In the genomic region with DNA sequence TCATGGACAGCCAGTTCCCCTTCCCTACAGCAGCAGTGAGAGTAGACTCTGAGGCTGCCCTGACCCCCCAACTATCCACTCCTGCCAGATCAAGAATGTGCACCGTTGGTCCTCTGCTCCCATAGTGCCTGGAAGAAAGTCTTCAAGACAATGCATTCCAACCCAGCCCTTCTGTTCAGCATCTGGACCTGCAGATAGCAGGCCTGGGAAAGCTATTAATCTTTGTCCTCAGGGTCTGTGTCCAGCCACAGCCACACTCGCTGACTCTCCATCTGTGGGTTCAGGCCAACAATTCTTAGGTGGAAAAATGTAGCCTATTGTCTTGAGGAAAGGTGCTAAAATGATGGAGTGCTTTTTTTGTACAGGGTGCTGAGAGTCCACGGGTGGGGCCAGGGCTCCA, we compare ENCODE assay signal across 16 mouse cellular contexts. TPM values are rescaled to one million over a fixed set of nuclear protein-coding genes. Genes with fewer than 3 reads are reported as not detected.
DNase-seq lines count a peak whose midpoint lies in the region; ATAC-seq lines count a peak whose summit lies in the region.
"Had no signal": no experiment of that assay in that cellular context is flagged by ENCODE, and none has a peak within 500 bp of the region (broad histone marks: within the 10 kb centered on the region; RNA-seq: fewer than 3 reads in every experiment).

No protein-coding gene starts in this region.

- H3K4me1 ChIP-seq in kidney, embryonic 16.5 days (ENCODE audit: insufficient read depth, low read length): peaks cover 30% of the 10 kb centered on the region
- H3K4me1 ChIP-seq in heart, embryonic 13.5 days: peaks cover 97% of the 10 kb centered on the region

- WGBS in kidney, embryonic 16.5 days: 32% methylated on average over 3 of the region's 3 CpGs
- WGBS in heart, embryonic 13.5 days: 23% methylated on average over 3 of the region's 3 CpGs

- H3K9ac ChIP-seq in kidney, embryonic 16.5 days (replicated peaks; ENCODE audit: low read length): no peak overlapping the region
- peak overlapping the region; percentile 62 for H3K9ac ChIP-seq in heart, embryonic 13.5 days
- H3K9ac ChIP-seq: hindbrain, embryonic 14.5 days; intestine, embryonic 15.5 days; lung, embryonic 14.5 days; midbrain, embryonic 13.5 days had no signal

- H3K27me3 ChIP-seq in kidney, embryonic 16.5 days (ENCODE audit: insufficient read depth, low read length): no peaks in the 10 kb centered on the region
- H3K27me3 ChIP-seq in heart, embryonic 13.5 days (replicated peaks): no peaks in the 10 kb centered on the region
- H3K27me3 ChIP-seq: intestine, embryonic 15.5 days; midbrain, embryonic 13.5 days had no signal

- no peaks in the 10 kb centered on the region for H3K36me3 ChIP-seq in kidney, embryonic 16.5 days (ENCODE audit: insufficient read depth, low read length)
- peaks cover 54% of the 10 kb centered on the region for H3K36me3 ChIP-seq in heart, embryonic 13.5 days
- H3K36me3 ChIP-seq: intestine, embryonic 15.5 days; midbrain, embryonic 13.5 days had no signal

- H3K4me2 ChIP-seq in kidney, embryonic 16.5 days (replicated peaks; ENCODE audit: low read depth, low read length): no peak overlapping the region
- no peak overlapping the region for H3K4me2 ChIP-seq in heart, embryonic 13.5 days
- H3K4me2 ChIP-seq: hindbrain, embryonic 14.5 days; intestine, embryonic 15.5 days; lung, embryonic 14.5 days; midbrain, embryonic 13.5 days had no signal

- DNase-seq in kidney, postnatal 10 days: no peak
- DNase-seq in heart, adult 8-10 months (ENCODE audit: low spot score): peak; percentile 80
- DNase-seq in heart, postnatal 4 days: peak; percentile 48
- no peak for DNase-seq in layer of hippocampus, postnatal 14 days (ENCODE audit: low spot score in 2 of 2)
- DNase-seq in left cerebral cortex, adult 11 months (ENCODE audit: low spot score): no peak
- DNase-seq: adrenal gland, postnatal 36 days; cerebellum, adult 8-10 months; gastrocnemius, postnatal 36 days; layer of hippocampus, postnatal 36 days; left cerebral cortex, postnatal 4 days; lung, embryonic 14.5 days had no signal

- 0 out of 2 replicates have a peak overlapping the region, but pooled peaks have one; percentile 25 for H3K27ac ChIP-seq in kidney, embryonic 16.5 days (ENCODE audit: low read length)
- peak overlapping the region; percentile 94 for H3K27ac ChIP-seq in heart, embryonic 13.5 days (replicated peaks)
- H3K27ac ChIP-seq: hindbrain, embryonic 14.5 days; intestine, embryonic 15.5 days; midbrain, embryonic 13.5 days had no signal

- no peak for ATAC-seq in kidney, embryonic 16.5 days (ENCODE audit: low FRiP score, low TSS enrichment)
- ATAC-seq in heart, embryonic 13.5 days (ENCODE audit: extremely low read depth, insufficient number of reproducible peaks, low FRiP score, low TSS enrichment): no peak
- ATAC-seq: intestine, embryonic 15.5 days; midbrain, embryonic 13.5 days had no signal

- no peak overlapping the region for H3K4me3 ChIP-seq in kidney, embryonic 16.5 days (ENCODE audit: low read length)
- no peak overlapping the region for H3K4me3 ChIP-seq in heart, embryonic 13.5 days
- H3K4me3 ChIP-seq: intestine, embryonic 15.5 days; midbrain, embryonic 13.5 days had no signal

- no peaks in the 10 kb centered on the region for H3K9me3 ChIP-seq in kidney, embryonic 16.5 days (ENCODE audit: low read length)
- H3K9me3 ChIP-seq in heart, embryonic 13.5 days: no peaks in the 10 kb centered on the region
- H3K9me3 ChIP-seq: intestine, embryonic 15.5 days; midbrain, embryonic 13.5 days had no signal

RNA-seq across cellular contexts. Expression of a gene that starts 54.8 kb away (rescaled TPM):
- 7.9 and 8.3 TPM in 2 replicates for polyA plus RNA-seq in kidney, embryonic 16.5 days (2015; fragmentation: Nextera tagmentation; extraction: Ambion mirVana)
- total RNA-seq in heart, adult 8-10 months (2022): 100 to 1,000 TPM in 1 of 4 experiments, 10 to 100 TPM in 3; 82.0 to 100 (median 95.6) TPM
- polyA plus RNA-seq in heart, embryonic 13.5 days (2015; fragmentation: Nextera tagmentation; extraction: Ambion mirVana): 105 and 109 TPM in 2 replicates
- 100 to 1,000 TPM; 281 to 298 TPM for total RNA-seq in heart, postnatal 4 days (2021)
- 100 to 1,000 TPM; 573 to 577 TPM for total RNA-seq in layer of hippocampus, postnatal 14 days (2021)

Comparison
In these comparisons a context has a peak if more than half of its experiments do, and no peak if none do; other contexts are left out.
1. DNase-seq: peak in heart, adult 8-10 months (single experiment) and heart, postnatal 4 days (single experiment); none in kidney, postnatal 10 days (single experiment), layer of hippocampus, postnatal 14 days (0 of 2) and left cerebral cortex, adult 11 months (single experiment).